Mouse (Mus musculus): ENCODE measurements around the gene Dao.

GRCm38 (mm10) chr5:113976597-113976996 lies 26.9 kb upstream of the Dao start:
- TF ChIP-seq CTCF (conservative IDR thresholded peaks at IDR 0.05; ENCODE audit: insufficient read depth, insufficient read length, low read depth, low read length) (no peak), POLR2A (IDR thresholded peaks at IDR 0.05; ENCODE audit: low read depth, low read length) (no peak)
